Mouse (Mus musculus) lung, adult 2 months (tissue): Measurements from ENCODE around the gene Ssr2.

Experiments
- CTCF ChIP-seq: fragments of 200-500 bp; IDR thresholded peaks from 2 replicates; pipeline ENCODE4 v1.5.1; 2011; ENCODE audit warnings: mild to moderate bottlenecking, low read length, control low read depth; ENCODE audit not compliant: insufficient read depth
- POLR2A ChIP-seq: fragments of 200-500 bp; IDR thresholded peaks from 2 replicates; pipeline ENCODE4 v1.6.1; 2011; ENCODE audit warnings: low read depth, mild to moderate bottlenecking, control low read depth, low read length, borderline replicate concordance; ENCODE audit errors: extremely low read depth

- no peak for TF ChIP-seq POLR2A
- TF ChIP-seq CTCF = no peak
These were observed 5.3 kb upstream of the Ssr2 start for GRCm38 (mm10) chr3:88570341-88570740.
